Mouse (Mus musculus) adrenal gland, adult 2 months (tissue): Measurements from ENCODE around the gene Adrb1. TPM values are rescaled to one million over a fixed set of nuclear protein-coding genes. Genes with fewer than 3 reads are reported as not detected.

ENCODE experiments used
- DNase-seq: peaks from one replicate; pipeline ENCODE4 v3.0.0; 2021
- polyA plus RNA-seq: library from polyadenylated mRNA; depleted of rRNA; stranded (reverse); fragments of >200 nt; gene quantifications from 2 replicates; pipeline ENCODE4 v1.2.3, GENCODE M21; 2012
- total RNA-seq, 2 experiments: library from RNA; stranded (reverse); gene quantifications; 2 replicates each; pipeline ENCODE4 v1.2.3; 2021

The Adrb1 gene
- total and polyA plus RNA-seq, 3 experiments = 2.1 to 9.5 (median 7.5) TPM

DNA sequence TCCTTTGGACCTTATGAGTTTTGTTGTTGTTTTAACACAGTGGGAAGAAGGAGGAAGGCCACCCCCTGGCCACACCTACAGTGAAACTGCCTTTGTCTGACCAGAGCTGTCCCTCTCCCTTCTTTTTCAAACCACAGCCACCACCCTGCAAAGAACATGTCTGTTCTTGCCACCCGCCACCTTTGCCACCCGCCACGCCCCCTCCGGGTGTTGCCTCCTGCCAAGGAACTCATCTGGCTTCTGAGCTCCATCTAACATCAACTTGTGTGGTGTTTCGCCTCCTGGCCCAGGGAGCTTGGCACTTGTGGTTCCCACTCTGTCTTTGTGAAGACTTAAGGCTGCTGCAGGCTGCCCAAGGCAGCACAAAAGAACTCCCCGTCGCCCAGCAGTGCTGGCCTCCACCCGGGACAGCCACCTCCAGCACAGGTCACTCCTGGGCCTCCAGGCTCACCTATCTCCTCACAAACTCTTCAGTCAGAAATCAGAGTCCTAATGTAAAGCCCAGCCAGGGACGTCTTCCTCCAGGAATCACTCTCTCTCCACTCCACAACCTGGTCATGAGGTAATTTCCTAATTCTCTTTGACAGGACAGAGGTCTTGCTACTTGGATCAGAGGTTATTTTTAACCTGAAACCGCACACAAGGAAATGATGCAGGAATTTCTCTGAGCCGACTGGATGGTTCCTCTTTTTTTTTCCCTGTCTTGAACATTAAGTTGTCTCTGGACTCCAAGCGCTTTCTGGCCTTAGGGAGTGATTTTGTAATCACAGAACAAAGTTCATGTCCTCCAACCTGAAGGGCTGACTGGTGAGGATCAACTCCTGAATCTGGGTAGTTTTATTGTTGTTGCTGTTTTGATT, 18.5 kb upstream of the Adrb1 start:
- DNase-seq = peak; percentile 12

DNA sequence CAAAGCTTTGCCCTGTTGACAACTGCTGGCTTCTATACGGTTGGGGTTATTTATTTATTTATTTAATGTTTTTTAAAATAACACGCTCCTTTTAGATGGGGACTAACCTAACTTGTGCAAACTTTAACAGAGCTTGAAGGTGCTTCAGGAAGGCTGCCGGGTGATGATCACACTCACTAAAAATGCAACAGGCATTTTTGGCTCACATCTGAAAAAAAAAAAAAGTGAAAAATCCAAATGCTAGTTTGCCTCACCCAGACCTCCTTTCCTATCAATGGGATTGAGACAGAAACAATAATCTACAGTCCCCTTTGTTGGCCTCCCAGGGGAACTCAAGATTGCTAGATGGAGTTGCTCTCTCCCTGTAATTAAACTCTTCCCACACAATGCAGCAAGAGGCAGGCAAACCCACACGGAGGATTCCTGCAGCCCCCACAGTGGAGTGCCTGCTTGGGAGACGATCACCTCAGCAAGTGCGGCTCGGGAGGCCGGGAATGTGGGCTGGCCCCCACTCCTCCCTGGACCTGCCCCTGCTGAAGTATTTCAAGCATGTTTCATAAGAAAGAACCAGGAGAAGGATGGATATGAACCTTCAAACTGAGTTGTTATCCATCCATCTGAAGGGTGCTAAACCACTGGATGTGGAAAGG, 16.8 kb upstream of the Adrb1 start:
- no peak for DNase-seq

- no peak for DNase-seq
These were observed 13.2 kb upstream of the Adrb1 start for GRCm38 (mm10) chr19:56708794-56709193.

GRCm38 (mm10) chr19:56710131-56710905, 11.7 kb upstream of the Adrb1 start:
- no peak for DNase-seq

DNA sequence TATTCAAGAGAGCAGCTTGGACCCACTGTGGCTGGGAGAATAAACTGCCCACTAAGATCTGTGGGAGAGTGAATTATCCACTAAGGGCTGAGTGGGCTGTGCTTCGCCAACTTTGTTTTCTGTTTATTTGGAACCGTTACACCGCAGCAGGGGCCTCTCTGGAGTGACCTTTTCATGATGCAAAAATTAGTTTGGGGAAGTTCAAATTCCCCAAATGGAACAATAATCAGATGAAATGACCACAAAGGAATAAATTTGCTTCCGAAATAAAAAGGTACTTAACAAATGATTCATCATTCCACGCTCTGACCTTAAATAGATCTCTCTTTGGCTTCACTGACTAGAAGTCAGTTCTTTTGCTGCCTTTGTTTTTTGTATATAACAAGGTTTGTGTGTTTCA, 8.4 kb upstream of the Adrb1 start:
- no peak for DNase-seq

GRCm38 (mm10) chr19:56714661-56715170, 7.3 kb upstream of the Adrb1 start:
- DNase-seq = no peak

DNA sequence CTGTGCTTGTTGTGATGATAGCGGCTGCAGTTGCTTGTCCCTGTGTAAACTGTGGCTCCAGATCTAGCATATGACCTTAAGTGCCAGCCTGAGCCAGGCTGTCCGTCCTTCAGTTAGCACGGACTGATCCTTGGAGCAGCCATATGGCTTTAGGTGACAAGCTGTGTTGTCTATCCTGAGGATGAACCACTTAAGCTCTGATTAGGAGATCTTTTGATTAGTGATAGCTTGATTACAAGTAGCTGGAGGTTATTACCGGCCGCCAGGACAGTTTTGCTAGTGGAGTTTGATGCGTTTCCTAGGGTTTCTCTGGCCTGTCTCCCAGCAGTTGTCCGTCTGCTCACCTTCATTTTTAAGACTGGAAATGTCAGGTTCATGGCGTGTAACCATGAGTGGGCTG, 4.0 kb upstream of the Adrb1 start:
- DNase-seq = no peak

DNA sequence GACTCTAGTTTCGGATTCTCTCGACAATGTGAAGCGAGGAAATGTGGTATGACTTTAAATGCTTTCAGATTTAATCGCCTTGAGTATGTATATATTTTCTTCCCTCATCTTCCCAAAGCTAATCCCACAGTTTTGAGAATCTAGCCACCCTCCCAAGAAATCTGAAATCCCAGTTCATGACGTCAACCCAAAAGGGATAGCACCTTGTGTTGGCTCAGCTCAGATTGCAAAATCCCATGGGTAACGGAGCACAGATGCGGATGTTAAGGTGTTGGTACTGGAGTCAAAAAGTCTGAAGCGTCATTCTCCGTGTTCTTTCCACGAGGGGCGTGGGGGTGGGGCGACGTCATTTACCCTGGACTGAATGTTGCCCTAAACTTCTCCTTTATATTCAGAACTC, 1.1 kb upstream of the Adrb1 start:
- no peak for DNase-seq

GRCm38 (mm10) chr19:56722291-56722707, 300 bp downstream of the Adrb1 start:
- no peak for DNase-seq

DNA sequence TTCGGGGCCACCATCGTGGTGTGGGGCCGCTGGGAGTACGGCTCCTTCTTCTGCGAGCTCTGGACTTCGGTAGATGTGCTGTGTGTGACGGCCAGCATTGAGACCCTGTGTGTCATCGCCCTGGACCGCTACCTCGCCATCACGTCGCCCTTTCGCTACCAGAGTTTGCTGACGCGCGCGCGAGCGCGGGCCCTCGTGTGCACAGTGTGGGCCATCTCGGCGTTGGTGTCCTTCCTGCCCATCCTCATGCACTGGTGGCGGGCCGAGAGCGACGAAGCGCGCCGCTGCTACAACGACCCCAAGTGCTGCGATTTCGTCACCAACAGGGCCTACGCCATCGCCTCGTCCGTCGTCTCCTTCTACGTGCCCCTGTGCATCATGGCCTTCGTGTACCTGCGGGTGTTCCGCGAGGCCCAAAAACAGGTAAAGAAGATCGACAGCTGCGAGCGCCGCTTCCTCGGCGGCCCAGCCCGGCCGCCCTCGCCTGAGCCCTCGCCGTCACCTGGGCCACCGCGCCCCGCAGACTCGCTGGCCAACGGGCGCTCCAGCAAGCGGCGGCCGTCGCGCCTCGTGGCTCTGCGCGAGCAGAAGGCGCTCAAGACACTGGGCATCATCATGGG, 822 bp downstream of the Adrb1 start:
- peak; percentile 27 for DNase-seq

GRCm38 (mm10) chr19:56723331-56724125, 1.5 kb downstream of the Adrb1 start:
- peak; percentile 73 for DNase-seq

DNA sequence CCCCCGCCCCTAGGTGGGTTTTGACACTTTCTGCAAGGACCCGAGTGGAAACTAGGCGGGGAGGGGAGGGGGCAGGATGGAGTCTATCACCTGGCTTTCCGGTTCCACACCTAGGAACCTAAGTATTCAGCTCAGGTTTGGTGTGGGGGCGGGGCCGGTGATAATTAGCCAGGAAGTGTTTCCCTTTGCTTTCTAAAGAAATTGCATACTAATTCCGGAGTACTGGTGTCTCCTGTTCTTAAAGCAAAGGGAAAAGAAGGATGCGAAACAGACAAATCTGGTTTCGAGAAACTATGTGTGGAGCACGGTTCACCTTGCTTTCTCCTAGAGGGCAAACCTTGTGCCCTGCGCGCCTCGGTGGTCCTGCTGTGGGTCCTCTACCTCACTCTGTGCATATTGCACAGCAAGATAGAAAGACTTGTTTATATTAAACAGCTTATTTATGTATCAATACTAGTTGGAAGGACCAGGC, 2.2 kb downstream of the Adrb1 start:
- no peak for DNase-seq

DNA sequence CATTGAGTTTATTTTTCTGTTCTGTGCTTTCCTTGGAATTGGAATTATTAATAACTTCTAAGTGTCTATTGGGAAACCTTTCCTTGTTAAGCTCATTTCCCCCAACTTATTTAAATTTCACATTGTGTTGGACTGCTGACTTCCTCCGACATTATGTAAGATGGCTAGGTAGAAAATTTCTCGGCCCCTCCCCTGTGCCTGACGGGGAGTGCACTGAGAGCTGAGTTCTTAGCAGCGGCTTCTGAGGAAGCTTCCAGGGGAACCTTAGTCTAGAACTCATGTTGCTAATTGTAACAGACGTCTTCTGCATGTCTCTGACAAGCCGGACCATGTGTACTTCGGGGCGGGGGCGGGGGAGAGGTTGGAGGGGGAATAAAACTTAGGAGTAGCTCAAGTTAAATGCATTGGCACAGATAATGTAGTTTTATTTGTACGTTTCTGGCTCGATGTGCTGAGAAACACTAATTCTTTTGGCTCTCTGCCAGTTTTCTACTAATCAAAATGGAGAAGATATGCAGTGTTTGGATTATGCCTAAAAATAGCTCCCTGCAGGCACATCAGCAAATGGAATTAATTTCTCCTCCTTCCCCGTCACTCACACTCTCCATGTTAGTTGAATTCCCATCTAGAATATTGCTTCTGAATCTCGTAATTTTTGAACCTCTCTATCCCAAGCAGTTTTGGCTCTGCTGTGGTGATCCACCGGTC, 5.3 kb downstream of the Adrb1 start:
- DNase-seq = no peak

GRCm38 (mm10) chr19:56734033-56734572, 12.1 kb downstream of the Adrb1 start:
- DNase-seq = no peak

DNA sequence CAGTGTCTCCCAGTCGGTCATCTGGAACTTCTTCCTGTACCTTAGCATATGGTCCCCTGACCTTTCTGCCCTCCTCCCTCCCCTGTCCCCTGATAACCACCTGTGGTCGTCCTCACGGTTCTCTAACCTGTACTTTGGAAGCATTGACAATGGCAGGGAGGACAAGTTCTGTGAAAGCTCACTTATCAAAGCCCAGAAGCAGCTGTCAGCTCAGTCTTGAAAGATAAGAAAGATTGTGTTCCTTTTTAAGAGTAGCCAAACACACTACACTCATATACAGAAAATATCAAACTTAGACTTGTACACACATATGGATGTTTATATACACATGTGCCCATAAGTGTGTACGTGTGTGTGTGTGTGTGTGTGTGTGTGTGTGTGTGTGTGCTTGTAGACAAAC, 13.7 kb downstream of the Adrb1 start:
- DNase-seq = no peak

DNA sequence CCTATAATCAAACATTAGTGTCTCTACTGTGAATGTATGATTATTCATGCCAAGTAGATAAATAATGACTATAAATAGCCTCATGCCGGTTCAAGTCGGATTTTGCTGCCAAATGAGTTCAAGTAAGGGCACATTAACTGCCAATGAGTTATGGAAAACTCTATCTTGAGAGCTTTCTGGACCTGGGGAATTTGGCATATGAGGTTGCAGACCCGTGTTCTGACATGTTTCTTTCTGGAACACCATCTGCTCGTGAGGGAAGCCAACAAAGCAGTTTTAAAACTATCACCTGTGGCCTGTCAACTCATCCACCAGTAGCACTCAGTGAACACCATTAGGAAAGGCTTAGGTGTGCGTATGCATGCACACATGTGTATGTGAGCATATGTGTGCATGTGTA, 14.3 kb downstream of the Adrb1 start:
- DNase-seq = no peak

- no peak for DNase-seq
These were observed 23.1 kb downstream of the Adrb1 start for GRCm38 (mm10) chr19:56745061-56745460.

DNA sequence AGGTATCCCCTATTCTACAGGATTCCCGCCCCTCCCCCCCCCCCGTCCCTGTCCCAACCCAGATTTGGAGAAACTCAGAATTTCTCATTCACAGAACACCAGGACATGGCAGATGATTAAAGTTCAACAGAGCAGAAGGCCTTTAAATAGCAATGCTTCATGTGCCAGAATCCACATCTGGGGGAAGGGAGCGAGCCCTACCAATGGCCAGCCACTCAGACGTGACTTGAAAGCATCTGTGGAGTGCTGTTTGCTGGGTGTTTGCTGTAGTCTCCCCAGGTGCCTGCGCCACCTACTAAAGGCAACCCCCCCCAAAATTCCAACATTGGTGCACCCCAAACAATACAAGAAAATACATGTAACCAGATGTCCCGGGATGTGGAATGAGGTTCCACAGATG, 23.5 kb downstream of the Adrb1 start:
- no peak for DNase-seq

- DNase-seq = no peak
These were observed 24.6 kb downstream of the Adrb1 start for GRCm38 (mm10) chr19:56746618-56747017.

- DNase-seq = no peak
These were observed 25.9 kb downstream of the Adrb1 start for GRCm38 (mm10) chr19:56747878-56748277.
